Mouse (Mus musculus): Measurements from ENCODE around the gene Ptges. TPM values are rescaled to one million over a fixed set of nuclear protein-coding genes. Genes with fewer than 3 reads are reported as not detected.
"Not testable (repeated sequence)": the region's sequence is repeated elsewhere in the genome, so short reads cannot be mapped to it uniquely, and the experiment has no call there.

Ptges gene
- polyA plus RNA-seq, 2 experiments: 0.10 to 0.19 TPM

DNA sequence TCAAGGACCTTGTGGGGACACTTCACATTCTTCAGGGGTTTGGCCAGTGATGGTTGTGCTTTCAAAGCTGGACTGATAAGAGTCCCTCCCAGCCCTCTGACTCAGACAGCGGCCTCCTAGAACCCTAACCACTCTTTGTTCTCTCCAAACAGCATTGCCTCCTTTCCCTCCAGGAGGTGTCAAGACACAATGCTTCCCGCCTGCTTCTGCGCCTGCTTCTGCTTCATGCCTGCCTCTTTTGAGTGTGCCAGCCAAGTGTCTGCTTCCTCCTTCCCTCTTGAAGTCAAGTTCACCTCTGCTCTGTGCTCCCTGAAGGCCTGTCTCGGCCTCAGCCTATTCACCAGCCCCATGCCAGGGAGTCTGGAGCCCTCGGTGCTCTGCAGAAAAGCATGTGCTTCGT is 11.5 kb downstream of the Ptges start:
- Histone ChIP-seq H3K36me3 (replicated peaks; ENCODE audit: control insufficient read depth, insufficient read depth, low read depth) (no peaks in the 10 kb centered on the region), H3K4me2 (ENCODE audit: low read depth) (no peak overlapping the region), H3K4me1 (replicated peaks; ENCODE audit: control insufficient read depth in 2 of 2, insufficient read depth in 2 of 2, low read length in 1 of 2) (no peaks in the 10 kb centered on the region), H3K9me3 (ENCODE audit: control insufficient read depth, low read length) (no peaks in the 10 kb centered on the region), H3K27me3 (ENCODE audit: control insufficient read depth, insufficient read depth, low read length) (no peaks in the 10 kb centered on the region), H3K4me3 (ENCODE audit: insufficient read depth in 1 of 2, low read depth in 2 of 2, low read length in 2 of 2) (no peak overlapping the region), H3K9ac (replicated peaks) (no peak overlapping the region), H3K27ac (no peak overlapping the region)
- ATAC-seq (ENCODE audit: insufficient read depth) (no peak), DNase-seq (ENCODE audit: low read depth in 3 of 3, low spot score in 3 of 3) (no peak)
- WGBS (ENCODE audit: insufficient replicate concordance): 48% methylated on average over 6 of the region's 6 CpGs
- TF ChIP-seq EP300 (IDR thresholded peaks at IDR 0.05; ENCODE audit: low read depth): no peak

DNA sequence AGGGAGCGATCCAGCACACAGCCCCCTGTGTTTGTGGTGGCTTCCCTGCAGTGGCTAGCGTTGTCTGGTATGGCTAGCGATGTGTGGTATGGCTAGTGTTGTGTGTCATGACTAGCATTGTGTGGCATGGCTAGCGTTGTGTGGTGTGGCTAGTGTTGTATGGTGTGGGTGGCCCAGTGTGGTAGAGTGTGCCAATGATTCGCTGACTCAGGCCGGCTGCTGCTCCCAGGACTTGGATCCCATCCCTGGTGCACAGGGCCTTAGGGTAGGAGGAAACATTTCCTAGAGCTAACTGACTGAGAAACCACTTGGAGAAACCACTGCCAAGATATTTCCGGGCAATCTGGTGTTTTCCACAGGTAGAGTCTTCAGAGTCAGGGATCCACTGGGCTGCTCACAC is 12.0 kb downstream of the Ptges start:
- DNase-seq (ENCODE audit: low read depth in 3 of 3, low spot score in 3 of 3) (no peak), ATAC-seq (ENCODE audit: insufficient read depth) (no peak)
- no peak overlapping the region for H3K9ac ChIP-seq (replicated peaks)
- H3K4me2 ChIP-seq (ENCODE audit: low read depth): no peak overlapping the region
- H3K4me3 ChIP-seq (ENCODE audit: insufficient read depth in 1 of 2, low read depth in 2 of 2, low read length in 2 of 2): no peak overlapping the region
- H3K36me3 ChIP-seq (replicated peaks; ENCODE audit: control insufficient read depth, insufficient read depth, low read depth): no peaks in the 10 kb centered on the region
- WGBS (ENCODE audit: insufficient replicate concordance): 73% methylated on average over 7 of the region's 7 CpGs
- no peak overlapping the region for H3K27ac ChIP-seq
- no peaks in the 10 kb centered on the region for H3K27me3 ChIP-seq (ENCODE audit: control insufficient read depth, insufficient read depth, low read length)
- H3K4me1 ChIP-seq (replicated peaks; ENCODE audit: control insufficient read depth in 2 of 2, insufficient read depth in 2 of 2, low read length in 1 of 2): no peaks in the 10 kb centered on the region
- TF ChIP-seq EP300 (IDR thresholded peaks at IDR 0.05; ENCODE audit: low read depth): no peak
- no peak for TF ChIP-seq CTCF (IDR thresholded peaks at IDR 0.05; ENCODE audit: low read depth)
- no peaks in the 10 kb centered on the region for H3K9me3 ChIP-seq (ENCODE audit: control insufficient read depth, low read length)

DNA sequence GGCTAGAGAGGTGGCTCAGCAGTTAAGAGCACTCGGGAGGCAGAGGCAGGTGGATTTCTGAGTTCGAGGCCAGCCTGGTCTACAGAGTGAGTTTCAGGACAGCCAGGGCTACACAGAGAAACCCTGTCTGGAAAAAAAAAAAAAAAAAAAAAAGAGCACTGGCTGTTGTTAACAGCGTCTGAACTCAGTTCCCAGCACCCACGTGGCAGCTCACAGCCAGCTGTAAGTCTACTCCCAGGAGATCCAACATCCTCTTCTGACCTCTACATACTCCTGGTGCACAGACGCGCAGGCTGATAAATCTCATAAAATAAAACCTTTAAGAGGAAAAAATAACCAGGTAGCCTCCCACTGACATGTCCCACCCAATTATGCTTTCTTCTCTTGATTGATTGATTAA is 13.7 kb downstream of the Ptges start:
- not testable (repeated sequence) for ATAC-seq (ENCODE audit: insufficient read depth); H3K9me3 ChIP-seq (ENCODE audit: control insufficient read depth, low read length); H3K27ac ChIP-seq; H3K36me3 ChIP-seq (replicated peaks; ENCODE audit: control insufficient read depth, insufficient read depth, low read depth); H3K4me1 ChIP-seq (replicated peaks; ENCODE audit: control insufficient read depth in 2 of 2, insufficient read depth in 2 of 2, low read length in 1 of 2); H3K4me2 ChIP-seq (ENCODE audit: low read depth); H3K27me3 ChIP-seq (ENCODE audit: control insufficient read depth, insufficient read depth, low read length); H3K4me3 ChIP-seq (ENCODE audit: insufficient read depth in 1 of 2, low read depth in 2 of 2, low read length in 2 of 2); H3K9ac ChIP-seq (replicated peaks); DNase-seq (ENCODE audit: low read depth in 3 of 3, low spot score in 3 of 3)
- 75% methylated on average over 6 of the region's 6 CpGs for WGBS (ENCODE audit: insufficient replicate concordance)

DNA sequence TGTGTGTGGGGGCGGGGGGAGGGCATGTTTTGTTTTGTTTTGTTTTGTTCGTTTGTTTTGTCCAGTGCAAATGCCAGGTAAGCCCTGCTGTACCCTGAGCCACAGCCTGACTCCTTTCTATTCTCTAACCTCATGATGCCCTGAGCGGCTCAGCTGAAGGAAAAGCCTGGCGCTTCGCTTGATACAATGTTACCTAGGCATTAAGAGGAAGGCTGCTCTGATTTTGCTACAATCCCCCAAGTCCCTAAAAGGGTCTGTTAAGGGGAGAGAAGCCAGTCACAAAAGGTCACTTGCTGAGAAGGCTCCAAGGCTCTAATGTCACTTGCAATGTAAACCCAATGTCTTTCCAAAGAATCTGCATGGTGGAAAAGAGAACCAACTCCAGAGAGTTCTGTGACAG is 14.3 kb downstream of the Ptges start:
- WGBS (ENCODE audit: insufficient replicate concordance): 61% methylated on average over 5 of the region's 5 CpGs

DNA sequence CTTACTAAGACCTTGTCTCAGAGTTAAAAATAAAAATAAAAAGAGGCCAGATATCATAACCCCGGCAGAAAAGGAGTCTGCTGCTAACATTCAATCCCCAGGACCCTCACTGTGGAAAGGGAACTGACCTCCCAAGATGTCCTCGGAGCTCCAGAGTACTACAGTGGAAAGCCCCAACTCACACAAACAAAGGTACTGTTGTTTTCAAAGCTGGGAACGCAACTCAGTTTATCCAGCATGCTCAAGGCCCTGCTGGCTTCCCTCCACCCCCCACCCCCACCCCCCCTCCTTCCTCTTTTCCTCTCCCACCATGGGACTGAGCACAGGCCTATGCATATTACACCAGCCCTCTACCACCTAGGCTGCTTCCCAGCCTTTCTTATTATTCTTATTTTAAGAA is 14.8 kb downstream of the Ptges start:
- Histone ChIP-seq H3K9ac (replicated peaks) (no peak overlapping the region), H3K9me3 (ENCODE audit: control insufficient read depth, low read length) (no peaks in the 10 kb centered on the region), H3K27ac (no peak overlapping the region), H3K27me3 (ENCODE audit: control insufficient read depth, insufficient read depth, low read length) (no peaks in the 10 kb centered on the region), H3K4me1 (replicated peaks; ENCODE audit: control insufficient read depth in 2 of 2, insufficient read depth in 2 of 2, low read length in 1 of 2) (no peaks in the 10 kb centered on the region), H3K4me2 (ENCODE audit: low read depth) (no peak overlapping the region), H3K4me3 (ENCODE audit: insufficient read depth in 1 of 2, low read depth in 2 of 2, low read length in 2 of 2) (no peak overlapping the region), H3K36me3 (replicated peaks; ENCODE audit: control insufficient read depth, insufficient read depth, low read depth) (no peaks in the 10 kb centered on the region)
- no peak for ATAC-seq (ENCODE audit: insufficient read depth)
- DNase-seq (ENCODE audit: low read depth in 3 of 3, low spot score in 3 of 3): no peak
- no peak for TF ChIP-seq EP300 (IDR thresholded peaks at IDR 0.05; ENCODE audit: low read depth)
- TF ChIP-seq CTCF (IDR thresholded peaks at IDR 0.05; ENCODE audit: low read depth): no peak
- 58% methylated on average over 3 of the region's 3 CpGs for WGBS (ENCODE audit: insufficient replicate concordance)

More for the DNA sequence above, 14.3 kb downstream of the Ptges start:
- H3K27ac ChIP-seq: no peak overlapping the region
- ATAC-seq (ENCODE audit: insufficient read depth): no peak
- H3K4me3 ChIP-seq (ENCODE audit: insufficient read depth in 1 of 2, low read depth in 2 of 2, low read length in 2 of 2): no peak overlapping the region
- no peak overlapping the region for H3K4me2 ChIP-seq (ENCODE audit: low read depth)
- no peaks in the 10 kb centered on the region for H3K27me3 ChIP-seq (ENCODE audit: control insufficient read depth, insufficient read depth, low read length)
- H3K4me1 ChIP-seq (replicated peaks; ENCODE audit: control insufficient read depth in 2 of 2, insufficient read depth in 2 of 2, low read length in 1 of 2): no peaks in the 10 kb centered on the region
- no peaks in the 10 kb centered on the region for H3K36me3 ChIP-seq (replicated peaks; ENCODE audit: control insufficient read depth, insufficient read depth, low read depth)
- H3K9ac ChIP-seq (replicated peaks): no peak overlapping the region
- TF ChIP-seq EP300 (IDR thresholded peaks at IDR 0.05; ENCODE audit: low read depth) (no peak), CTCF (IDR thresholded peaks at IDR 0.05; ENCODE audit: low read depth) (no peak)
- H3K9me3 ChIP-seq (ENCODE audit: control insufficient read depth, low read length): no peaks in the 10 kb centered on the region
- no peak for DNase-seq (ENCODE audit: low read depth in 3 of 3, low spot score in 3 of 3)

DNA sequence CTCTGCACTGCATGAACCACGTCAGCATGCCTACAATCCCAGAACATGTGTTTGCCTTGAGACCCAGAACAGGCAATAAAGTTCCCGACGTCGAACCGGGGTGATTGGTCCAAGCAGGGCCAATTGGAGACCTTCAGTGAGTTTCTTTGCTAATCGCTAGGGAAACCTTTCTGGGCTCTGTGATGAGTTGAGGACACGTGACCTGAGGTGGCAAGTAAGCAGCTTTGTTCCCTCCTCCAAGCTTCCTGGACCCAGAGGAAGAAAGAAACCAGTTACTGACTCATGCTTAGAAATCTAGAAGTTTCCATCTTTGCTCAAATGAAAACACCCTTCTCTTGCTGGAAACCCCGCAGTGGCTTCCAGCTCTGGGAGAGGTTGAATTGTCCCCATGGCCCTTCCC is 16.6 kb downstream of the Ptges start:
- no peaks in the 10 kb centered on the region for H3K36me3 ChIP-seq (replicated peaks; ENCODE audit: control insufficient read depth, insufficient read depth, low read depth)
- no peak overlapping the region for H3K4me3 ChIP-seq (ENCODE audit: insufficient read depth in 1 of 2, low read depth in 2 of 2, low read length in 2 of 2)
- H3K9me3 ChIP-seq (ENCODE audit: control insufficient read depth, low read length): no peaks in the 10 kb centered on the region
- no peak for DNase-seq (ENCODE audit: low read depth in 3 of 3, low spot score in 3 of 3)
- H3K4me1 ChIP-seq (replicated peaks; ENCODE audit: control insufficient read depth in 2 of 2, insufficient read depth in 2 of 2, low read length in 1 of 2): no peaks in the 10 kb centered on the region
- H3K9ac ChIP-seq (replicated peaks): no peak overlapping the region
- H3K4me2 ChIP-seq (ENCODE audit: low read depth): no peak overlapping the region
- H3K27me3 ChIP-seq (ENCODE audit: control insufficient read depth, insufficient read depth, low read length): no peaks in the 10 kb centered on the region
- no peak for ATAC-seq (ENCODE audit: insufficient read depth)
- 59% methylated on average over 8 of the region's 8 CpGs for WGBS (ENCODE audit: insufficient replicate concordance)
- TF ChIP-seq EP300 (IDR thresholded peaks at IDR 0.05; ENCODE audit: low read depth) (no peak), CTCF (IDR thresholded peaks at IDR 0.05; ENCODE audit: low read depth) (no peak)
- H3K27ac ChIP-seq: no peak overlapping the region
